Mouse (Mus musculus) right cerebral cortex, adult 2 months (tissue): ENCODE results near the gene Pitx1.

Experiments
- DNase-seq, 2 experiments: peaks; one replicate each; pipeline ENCODE4 v3.0.0; 2021 to 2022; ENCODE audit warnings: low spot score in 2 of 2

Gene Pitx1

DNA sequence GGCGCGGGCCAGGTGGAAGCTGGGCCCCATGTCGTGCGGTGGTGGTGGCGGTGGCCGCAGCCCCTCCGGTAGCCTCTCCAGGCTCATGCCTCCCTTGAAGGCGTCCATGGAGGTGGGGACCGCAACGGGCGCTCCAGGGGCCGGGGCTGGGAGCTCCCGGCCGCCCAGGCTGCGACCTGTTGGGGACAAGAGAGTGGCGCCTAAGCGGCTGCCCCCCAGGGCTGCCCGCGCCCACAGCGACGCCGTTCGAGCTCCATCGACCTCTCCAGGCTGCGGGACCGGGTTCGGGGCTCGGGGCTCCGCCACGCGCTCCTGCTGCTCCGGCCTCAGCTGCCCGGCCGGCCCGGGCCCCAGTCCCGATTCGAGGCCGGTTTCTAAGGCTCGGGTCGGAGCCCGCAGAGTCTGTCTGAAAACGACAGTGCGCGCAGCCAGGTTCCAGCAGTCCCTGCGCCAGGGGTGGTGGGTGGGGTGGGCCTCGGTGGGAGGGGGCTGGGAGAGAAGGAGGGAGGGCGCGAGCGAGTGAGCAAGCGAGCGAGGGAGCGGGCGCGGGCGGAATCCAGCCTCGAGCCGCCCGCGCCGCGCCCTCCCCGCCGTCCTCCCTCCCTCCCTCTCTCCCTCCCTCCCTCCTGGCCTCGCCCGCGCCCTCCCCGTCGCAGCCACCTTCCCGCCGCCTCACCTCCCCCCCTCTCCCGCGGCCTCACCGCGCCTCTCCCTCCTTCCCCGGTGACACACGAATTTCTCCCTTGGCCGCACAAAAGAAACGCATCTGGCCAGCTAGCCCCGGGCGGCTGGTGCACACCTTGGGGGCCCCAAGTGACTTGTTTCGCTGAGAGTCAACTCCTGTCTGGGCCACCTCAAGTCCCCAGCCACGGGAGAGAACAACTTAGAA lies 4.9 kb downstream of the Pitx1 start:
- no peak for DNase-seq

DNA sequence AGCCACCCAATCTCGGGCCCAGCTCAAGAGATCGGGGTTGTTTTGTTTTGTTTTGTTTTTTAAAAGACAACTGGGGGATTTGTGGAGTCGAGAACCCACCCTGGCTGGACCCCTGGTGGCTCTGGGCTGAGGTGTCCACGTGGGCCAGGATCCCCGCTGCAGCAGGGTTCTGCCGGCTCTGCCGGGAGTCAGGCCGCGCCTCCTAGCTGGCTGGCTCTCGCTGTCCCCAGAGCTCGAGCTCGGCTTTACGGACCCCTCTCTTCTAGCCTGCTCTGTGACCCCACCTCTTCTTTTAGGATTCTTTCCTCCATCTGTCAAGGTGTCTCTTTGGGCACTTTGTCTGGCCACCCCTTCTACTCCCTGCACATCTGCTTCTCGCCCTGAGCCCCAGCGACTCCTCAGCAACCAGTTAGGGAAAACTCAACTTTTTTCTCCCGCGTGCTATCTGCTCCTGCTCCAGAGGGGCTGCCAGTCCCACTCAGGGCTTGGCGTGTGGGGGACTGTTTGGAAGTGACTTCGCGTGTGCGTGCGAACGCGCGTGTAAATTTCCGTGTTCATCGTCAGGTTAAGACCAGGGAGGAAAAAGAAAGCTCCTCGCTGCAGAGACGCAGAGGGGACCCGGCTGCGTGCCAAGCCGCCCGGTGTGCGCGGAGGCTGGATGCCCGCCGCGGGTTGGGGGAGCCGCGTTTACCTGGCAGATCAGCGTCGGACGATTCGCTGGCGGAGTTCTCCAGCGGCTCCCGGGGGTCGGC lies 5.7 kb downstream of the Pitx1 start:
- no peak for DNase-seq

DNA sequence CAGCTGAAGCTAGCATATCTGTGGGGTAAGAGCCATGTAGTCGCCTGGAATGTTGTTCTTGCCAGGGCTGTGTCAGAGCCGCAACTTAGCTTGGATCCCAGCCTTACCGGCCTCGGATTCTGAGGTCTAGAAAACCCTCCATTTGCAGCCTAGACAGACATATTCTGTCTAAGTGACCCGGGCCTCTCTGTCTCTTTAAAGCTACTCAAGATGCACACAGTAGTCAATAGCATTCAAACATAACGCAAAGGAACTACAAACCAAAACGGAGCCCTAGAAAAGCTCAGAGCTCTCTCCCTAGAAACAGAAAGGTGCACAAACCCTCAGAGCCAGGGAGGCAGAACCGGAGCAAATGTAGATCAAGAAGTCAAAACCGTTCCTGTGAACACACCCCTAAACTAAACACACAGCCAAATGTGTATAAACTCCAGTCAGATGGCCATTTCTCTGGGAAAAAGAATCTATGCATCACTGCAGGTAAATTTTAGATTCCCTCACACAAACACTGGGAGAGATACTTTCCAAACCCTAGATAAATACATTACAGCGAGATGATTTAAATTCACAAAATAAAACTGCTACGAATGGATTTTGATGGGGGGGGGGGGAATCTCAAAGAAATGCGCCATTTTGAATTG lies 6.9 kb downstream of the Pitx1 start:
- no peak for DNase-seq

DNA sequence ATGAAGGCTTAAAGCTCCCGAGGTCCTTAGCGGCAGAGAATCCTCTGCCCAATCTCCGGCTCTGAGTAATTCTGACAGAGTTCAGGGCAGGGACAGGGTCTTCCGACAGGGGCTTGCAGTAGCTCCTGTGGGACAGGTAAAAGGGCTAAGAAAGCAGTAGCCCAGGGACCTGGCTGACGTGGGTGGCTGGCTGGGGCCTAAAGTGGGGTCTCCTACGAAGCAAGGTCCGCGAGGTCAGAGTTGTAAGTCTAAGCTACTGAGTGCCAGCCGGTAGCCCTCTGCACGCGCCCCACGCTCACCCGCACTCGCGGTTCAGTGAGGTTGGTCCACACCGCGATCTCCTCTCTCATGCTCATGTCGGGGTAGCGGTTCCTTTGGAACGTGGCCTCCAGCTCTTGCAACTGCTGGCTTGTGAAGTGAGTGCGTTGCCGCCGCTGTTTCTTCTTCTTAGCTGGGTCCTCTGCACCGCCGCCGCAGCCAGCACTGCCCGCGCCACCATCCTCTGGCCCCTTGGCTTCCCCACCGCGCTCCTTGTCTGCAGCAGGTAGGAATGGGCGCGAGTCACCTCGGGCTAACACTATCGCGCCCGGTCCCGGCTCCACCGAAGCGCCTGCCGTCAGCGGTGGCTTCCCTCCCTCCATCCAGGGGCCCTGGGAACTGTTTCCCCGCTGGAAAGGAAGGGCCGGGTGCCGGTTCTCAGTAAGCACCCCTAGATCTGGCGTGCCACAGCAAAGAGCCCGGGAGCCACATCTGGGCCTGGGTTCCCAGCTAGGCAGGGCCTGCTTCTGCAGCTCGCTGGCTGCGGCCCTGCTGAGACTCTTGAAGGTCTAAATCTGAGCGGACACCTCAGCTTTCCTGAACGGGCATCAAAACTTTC lies 7.6 kb downstream of the Pitx1 start:
- DNase-seq = no peak

DNA sequence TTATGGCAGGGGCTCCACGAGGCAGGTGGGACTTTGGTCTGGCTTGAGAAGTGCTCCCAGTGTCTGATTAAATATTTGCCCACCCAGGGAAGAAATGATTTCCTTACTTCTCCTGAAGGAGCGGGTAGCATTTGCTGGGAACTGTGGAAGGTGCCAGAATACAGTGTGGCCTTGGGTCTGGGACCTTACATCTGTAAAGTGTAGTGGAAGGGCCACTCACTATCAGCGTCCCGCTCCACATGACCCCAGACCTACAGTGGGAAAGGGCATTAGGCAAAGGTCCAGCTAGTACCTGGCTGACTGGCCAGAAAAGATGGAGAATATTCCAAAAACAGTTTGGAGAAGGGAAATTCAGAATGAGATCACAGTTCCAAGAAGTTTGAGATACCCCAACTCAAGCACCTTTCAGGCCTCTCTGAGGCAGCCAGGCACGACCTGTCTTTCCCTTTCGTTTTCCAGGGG lies 8.3 kb downstream of the Pitx1 start:
- no peak for DNase-seq

DNA sequence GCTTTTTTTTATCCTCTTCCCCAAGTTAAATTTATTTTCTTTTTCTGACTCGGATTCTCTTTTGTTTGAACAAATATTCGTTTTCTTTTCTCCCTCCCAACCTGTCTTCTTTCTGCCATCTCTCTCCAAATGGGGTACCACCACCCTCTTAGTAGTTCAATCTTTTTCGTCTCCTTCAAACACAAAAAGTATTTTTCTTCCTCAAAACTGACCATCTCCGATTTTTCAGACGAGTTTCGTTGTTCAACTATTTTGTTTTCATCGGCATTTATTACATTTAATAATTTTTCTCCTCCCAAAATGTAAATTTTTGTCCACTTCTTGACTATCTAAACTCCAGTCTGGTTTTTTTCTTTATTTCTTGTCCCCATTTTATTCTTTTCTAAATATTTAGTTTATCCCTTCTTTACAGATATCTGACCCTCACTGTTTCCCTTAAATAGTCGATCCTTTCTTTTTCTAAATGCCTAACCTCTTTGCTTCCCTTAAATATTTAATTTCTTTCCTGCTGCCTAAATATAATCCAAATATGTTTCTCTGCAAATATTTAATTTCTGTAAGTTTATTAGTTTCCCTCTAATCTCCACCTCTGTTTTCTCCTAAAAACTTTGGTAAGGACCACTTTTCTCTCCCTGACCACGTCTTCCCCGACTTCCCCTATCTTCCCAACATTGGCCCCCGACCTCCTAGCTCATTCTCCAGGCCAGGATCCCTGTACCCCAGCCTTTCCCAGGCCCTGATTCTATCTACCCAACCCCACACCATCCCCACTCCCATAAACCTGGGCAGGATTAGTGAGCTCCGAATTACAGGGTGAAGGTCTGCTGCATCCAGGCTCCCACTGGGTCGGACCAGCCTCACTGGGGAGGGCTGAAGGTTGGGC lies 9.0 kb downstream of the Pitx1 start:
- no peak for DNase-seq

DNA sequence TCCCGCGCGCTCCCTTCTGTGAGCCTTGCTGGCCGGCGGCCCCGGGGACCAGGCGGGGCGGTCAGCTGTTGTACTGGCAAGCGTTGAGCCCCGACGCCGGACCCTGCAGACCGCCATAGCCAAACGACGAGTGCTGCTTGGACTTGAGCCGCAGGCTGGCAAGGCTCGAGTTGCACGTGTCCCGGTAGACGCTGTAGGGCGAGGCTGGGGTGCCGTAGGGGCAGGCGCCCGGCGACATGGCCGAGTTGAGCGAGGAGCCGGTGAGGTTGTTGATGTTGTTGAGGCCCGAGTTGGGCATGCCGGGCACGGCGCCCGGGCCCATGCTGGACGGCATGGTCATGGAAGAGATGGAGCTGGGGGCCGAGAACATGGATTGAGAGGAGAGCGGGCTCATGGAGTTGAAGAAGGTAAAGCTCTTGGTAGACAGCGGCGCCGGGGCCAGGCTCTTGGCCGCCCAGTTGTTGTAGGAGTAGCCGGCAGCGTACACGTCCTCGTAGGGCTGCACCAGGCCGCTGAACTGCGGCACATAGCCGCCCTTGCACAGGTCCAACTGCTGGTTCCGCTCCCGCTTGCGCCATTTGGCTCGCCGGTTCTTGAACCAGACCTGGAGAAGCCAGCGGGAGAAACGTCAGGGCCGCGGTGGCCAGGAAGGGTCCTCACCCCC lies 9.9 kb downstream of the Pitx1 start:
- no peak for DNase-seq

DNA sequence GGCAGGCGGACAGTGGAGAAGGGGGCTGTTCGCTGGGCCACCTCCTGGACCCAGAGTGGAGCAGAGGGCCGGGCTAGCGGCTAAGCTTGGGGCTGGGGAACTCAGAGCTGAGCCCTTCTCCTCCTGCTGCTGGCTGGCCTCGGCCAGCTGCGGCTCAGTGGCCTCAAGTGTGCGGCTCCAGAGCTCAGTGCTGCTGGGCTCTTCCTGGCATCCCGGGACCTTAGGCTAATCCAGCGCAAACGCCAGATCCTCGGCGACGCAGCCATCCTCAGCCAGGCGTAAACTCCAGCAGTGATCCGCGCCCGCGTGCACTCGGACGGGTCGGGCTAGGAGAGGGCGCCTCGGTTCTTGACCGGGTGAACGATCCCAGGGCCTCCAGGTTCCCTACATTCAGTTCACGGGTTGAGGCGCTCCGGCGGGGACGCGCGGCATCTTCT lies 10.7 kb downstream of the Pitx1 start:
- no peak for DNase-seq

DNA sequence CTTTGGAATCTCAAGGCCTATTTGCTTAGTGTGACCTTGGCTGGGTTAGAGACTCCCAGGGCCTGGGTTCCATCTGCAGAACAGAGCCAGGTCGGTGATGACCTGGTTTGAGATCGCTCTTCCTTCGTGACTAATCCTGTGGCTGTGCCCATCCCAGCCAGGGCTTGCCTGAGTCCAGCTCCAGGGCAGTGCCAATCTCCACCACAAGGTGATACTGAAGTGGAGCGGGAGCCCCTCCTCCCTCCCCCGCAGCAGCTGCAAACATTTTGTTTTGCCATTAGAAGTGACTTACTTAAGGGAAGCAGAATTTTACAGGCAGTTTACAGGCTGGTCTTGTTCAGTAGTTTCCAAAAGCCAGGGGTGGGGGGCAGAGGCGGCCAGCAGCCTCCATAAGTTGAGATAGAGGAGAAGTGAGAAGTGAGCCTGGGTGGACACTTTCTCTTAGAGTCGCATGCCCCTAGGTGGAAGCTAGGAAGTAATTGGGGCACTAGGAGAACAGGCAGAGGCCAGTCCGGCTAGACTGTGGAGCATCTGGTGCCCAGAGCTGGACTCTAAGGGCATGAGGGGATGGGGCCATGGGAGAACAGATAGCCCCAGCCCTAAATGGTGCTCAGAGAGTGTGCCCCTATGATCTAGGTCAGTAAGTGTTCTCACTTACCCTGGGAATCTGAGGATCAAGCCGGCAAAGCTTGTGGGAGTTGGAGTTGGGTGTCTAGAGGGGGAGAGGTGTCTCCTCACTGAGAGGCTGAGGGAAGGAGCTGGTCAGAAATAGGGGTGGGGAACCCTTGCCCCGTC lies 11.6 kb downstream of the Pitx1 start:
- DNase-seq = no peak

DNA sequence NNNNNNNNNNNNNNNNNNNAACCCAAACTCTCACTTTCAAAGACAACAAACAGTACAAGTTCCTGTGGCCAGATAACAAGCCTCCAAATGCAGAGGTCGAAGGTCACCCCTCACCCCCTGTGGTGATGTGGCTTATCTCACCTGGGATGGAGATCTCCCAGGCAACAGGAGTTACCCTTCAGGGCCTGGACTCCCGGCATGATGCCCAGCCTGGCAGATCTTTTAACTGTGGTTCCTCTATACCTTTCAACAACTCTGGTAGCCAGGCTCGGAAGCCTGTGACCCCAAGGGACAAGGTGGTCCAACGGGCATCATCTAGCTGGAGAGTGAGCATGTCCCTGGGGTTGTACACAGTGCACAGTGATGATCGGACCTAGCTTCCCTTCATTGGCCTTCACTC lies 13.5 kb downstream of the Pitx1 start:
- DNase-seq = no peak

DNA sequence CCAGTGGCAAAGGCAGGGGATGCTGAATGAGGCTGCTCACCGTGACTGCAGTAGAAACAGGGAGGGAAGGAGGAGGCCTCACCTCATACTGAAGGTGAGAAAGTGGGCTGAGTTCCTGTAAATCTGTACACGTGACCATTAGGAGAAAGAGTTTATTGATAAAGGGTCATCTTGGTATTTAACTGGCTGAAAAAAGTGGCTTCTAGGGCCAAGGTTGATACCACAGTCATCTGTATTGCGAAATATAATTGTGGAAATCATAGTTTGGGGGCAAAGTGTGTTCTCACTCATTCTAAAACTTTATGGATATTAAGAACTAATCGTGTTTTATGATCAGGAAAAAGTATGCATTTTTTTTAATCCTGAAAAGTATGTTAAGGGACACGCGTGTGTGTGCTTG lies 21.2 kb downstream of the Pitx1 start:
- no peak for DNase-seq

DNA sequence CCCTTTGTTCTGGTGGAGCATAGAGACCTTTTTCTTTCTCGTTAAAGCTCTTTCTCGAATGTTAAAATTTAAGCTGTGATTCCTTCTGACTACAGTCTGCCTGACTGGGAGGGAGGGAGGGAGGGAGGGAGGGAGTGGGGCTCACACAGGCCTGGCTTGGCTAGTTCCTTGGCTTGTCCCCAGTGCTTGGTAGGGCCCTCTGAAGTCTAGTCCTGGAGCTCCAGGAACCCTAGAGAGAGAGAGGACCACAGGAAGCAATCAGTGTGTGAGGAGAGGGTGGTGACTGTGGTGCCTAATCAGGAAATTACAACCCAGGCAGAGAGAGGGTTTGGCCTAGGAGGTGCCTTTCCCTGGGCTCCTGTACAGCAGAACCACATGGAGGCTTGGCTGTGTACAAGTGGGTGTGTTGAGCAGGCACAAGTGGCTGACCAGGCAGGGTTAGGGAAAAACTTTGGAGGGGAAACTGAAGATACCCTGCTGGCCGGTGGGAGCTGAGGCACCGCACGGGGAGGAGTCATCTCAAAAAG lies 22.4 kb downstream of the Pitx1 start:
- DNase-seq = no peak

DNA sequence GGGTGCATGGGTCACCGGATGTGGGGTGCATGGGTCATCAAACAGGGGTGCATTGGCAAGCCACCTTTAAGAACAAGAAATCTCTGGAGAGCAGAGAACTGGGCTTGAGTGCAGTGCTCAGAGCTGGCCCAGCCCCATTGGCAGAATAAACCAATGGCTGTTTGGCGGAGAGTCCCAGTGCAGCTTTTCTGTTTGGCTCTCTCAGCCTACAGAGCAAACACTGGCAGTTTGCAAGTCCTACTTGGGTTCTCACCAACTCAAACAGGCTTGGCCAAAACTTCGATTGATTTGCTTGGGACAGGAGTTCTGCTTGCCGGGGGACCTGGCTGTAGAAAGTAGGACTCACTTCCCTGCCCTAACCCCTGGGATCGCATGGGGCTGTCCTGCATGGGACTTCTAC lies 25.0 kb downstream of the Pitx1 start:
- DNase-seq = no peak

DNA sequence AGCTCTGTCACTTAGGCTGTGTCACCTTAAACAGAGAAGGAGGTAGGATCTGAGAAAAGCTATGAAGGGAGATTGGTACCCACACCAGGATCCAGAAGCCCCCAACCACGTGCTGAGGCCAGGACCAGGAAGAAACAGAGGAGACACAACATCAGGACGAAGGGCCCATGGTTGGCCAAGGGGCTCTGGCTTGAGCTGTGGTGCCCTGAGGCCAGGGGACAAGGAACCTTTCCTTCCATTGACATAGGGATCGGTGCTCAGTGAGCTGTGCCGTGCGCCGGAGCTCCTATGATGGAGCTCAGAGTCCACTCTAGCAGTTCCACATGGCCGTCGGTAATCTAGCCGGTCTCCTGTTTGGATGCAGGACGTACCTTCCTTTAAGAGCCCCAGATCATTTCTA lies 26.3 kb downstream of the Pitx1 start:
- DNase-seq = no peak

DNA sequence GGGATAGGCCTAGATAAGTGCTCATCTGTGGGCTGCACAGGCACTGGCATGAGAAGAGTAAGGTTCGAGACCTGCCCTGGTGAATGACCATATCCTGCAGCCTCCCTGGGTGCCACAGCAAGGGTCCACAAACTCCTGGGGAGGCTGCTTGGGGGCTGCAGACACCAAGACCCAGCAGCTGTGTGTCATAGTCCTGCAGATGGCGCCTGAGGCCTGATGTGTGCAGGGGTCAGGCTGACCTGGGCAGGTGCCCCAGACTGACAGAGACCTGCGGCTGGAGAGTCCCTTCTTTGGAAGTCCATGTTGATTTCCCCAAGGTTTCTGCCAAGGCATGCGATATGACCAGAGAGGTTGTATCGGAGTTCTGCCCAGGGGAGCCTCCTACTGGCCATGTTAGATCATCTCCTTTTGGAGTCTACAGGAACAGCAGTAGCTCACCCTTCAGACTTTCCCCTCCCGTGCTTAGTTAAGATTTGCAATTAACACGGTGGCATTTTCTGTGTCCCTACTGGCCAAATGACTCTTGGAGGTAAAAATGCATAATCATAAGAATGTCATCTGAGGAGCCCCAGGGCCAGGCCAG lies 26.9 kb downstream of the Pitx1 start:
- DNase-seq = no peak

DNA sequence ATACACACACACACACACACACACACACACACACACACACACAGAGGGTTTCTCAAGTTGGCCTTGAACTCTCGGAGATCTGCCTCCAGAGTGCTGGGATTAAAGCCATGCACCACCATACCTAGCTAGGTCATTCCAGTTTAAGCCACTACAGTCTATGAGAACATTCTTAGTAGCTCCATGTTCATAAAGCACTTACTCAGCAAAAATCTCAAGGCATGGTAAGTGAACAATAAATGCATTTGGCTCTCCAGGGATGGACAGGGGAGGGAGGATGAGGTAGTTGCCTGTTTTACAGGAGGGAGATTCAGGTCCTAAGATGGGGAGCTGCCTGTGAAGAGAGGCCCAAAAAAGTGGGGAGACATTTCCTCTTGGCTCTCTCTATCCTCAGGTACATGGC lies 32.0 kb downstream of the Pitx1 start:
- no peak for DNase-seq

DNA sequence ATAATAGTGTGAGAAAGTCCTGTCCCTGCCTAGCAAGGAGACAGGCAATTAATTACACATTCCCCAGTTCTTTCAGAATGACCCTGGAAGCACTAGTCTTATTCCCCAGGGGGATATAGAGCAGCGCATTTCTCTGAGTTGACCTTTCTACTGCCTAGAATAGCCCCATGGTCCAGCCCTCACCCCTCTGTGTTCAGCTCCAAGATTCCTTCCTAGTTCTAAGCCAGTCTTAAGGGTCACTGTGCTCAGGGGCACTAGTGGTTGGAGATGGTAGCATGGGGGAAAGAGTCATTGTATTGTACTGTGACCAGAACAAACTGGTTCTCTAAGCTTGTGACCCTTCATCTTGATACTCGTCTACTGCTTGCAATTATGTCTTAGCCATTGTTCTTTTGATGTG lies 34.7 kb downstream of the Pitx1 start:
- no peak for DNase-seq

DNA sequence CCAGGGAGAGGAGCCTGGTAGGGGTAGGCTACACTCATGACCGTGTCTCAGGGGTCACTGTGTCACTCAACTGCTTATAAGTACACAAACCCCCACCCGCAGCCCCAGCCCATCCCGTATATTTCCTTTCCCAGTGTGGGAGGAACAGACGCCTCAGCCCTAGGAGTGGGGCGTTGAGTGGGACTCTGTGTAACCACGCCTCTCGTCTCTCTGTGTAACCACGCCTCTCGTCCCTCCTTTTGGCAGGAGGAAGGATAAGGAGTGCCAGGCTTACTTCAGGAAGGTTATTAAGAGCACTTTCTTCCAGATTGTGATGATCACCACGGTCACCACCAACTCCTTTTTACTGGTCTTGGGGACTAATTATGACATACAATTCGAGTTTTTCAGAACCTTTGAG lies 49.9 kb downstream of the Pitx1 start:
- no peak for DNase-seq

DNA sequence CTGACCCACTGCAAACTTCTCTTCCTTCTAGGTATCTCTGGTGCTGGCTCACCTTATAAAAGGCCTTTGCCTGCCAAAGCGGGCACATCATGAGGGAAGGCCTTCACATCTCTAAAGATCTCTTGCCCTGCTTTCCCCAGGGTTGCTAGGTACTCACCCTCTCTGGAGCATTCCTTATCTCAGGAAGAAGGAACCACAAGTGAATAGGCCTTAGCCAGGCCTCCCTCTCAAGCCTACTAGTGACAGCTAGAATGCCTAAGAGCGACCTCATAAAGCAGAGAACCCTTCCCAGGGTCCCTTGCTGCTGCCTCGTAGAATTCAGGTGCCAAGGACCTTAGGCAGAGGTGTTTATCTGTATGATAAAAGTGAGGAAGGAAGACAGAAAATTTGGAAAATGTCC lies 51.7 kb downstream of the Pitx1 start, which contains the start of gene Catsper3:
TSS of gene Catsper3 (plus strand) at position 301 of the 400 bp plus-strand sequence.
- no peak for DNase-seq
